ENCODE assay signal across 11 mouse cellular contexts in genomic region chr1:187610336-187610948, GRCm38 (mm10). TPM values are rescaled to one million over a fixed set of nuclear protein-coding genes. Genes with fewer than 3 reads are reported as not detected.
DNase-seq lines count a peak whose midpoint lies in the region; ATAC-seq and TF ChIP-seq lines count a peak whose summit lies in the region.
"Had no signal": no experiment of that assay in that cellular context is flagged by ENCODE, and none has a peak within 500 bp of the region (broad histone marks: within the 10 kb centered on the region; RNA-seq: fewer than 3 reads in every experiment).

No protein-coding gene starts in this region.

- no peaks in the 10 kb centered on the region for H3K79me2 ChIP-seq in heart, adult 2 months (replicated peaks; ENCODE audit: control insufficient read depth, insufficient read depth, low read length)

- H3K27ac ChIP-seq in heart, adult 2 months = no peak overlapping the region; the same call in 1 of the 2 replicates
- no peak overlapping the region for H3K27ac ChIP-seq in embryonic facial prominence, embryonic 14.5 days (replicated peaks; ENCODE audit: low read depth, low read length)
- H3K27ac ChIP-seq in hindbrain, embryonic 16.5 days (ENCODE audit: low read depth, low read length) = no peak overlapping the region
- H3K27ac ChIP-seq in limb, embryonic 11.5 days (replicated peaks; ENCODE audit: low read depth, low read length) = no peak overlapping the region

- H3K4me3 ChIP-seq in heart, adult 2 months = no peak overlapping the region
- H3K4me3 ChIP-seq in embryonic facial prominence, embryonic 14.5 days (ENCODE audit: low read depth, low read length) = no peak overlapping the region
- no peak overlapping the region for H3K4me3 ChIP-seq in hindbrain, embryonic 16.5 days (ENCODE audit: low read length)
- H3K4me3 ChIP-seq in limb, embryonic 11.5 days (ENCODE audit: low read depth, low read length) = no peak overlapping the region

- H3K4me2 ChIP-seq in embryonic facial prominence, embryonic 14.5 days (ENCODE audit: low read depth, low read length) = 0 out of 2 replicates have a peak overlapping the region, but pooled peaks have one; percentile 87
- peak overlapping the region; percentile 88 for H3K4me2 ChIP-seq in hindbrain, embryonic 16.5 days (ENCODE audit: low read length)
- H3K4me2 ChIP-seq in limb, embryonic 11.5 days (ENCODE audit: low read depth, severe bottlenecking) = no peak overlapping the region

- ATAC-seq in embryonic facial prominence, embryonic 14.5 days (ENCODE audit: low read depth) = no peak
- ATAC-seq in hindbrain, embryonic 16.5 days = no peak
- ATAC-seq in limb, embryonic 11.5 days (ENCODE audit: insufficient number of reproducible peaks, low FRiP score, low TSS enrichment, low read depth) = no peak

- peak; percentile 9 to 25 for DNase-seq in heart, adult 2 months
- no peak for DNase-seq in heart, adult 8-10 months (ENCODE audit: low spot score)
- DNase-seq in embryonic facial prominence, embryonic 14.5 days (ENCODE audit: low spot score) = no peak
- DNase-seq in limb, embryonic 11.5 days (ENCODE audit: low spot score) = peak; percentile 24
- DNase-seq in embryo, embryonic 10 days (ENCODE audit: low spot score) = no peak
- DNase-seq in urinary bladder, postnatal 36 days (ENCODE audit: low spot score in 2 of 2) = no peak
- no peak for DNase-seq in layer of hippocampus, postnatal 25 days (ENCODE audit: extremely low spot score in 1 of 2, low spot score in 1 of 2)
- DNase-seq: right cerebral cortex, adult 18-20 months; thymus, postnatal 4 days had no signal

- no peak overlapping the region for H3K9ac ChIP-seq in heart, adult 2 months (ENCODE audit: low read depth, low read length)
- H3K9ac ChIP-seq in embryonic facial prominence, embryonic 14.5 days (ENCODE audit: low read depth, low read length) = no peak overlapping the region
- no peak overlapping the region for H3K9ac ChIP-seq in hindbrain, embryonic 16.5 days (ENCODE audit: low read depth, low read length)
- H3K9ac ChIP-seq in limb, embryonic 11.5 days (ENCODE audit: low read length) = no peak overlapping the region

- intact Hi-C loops in heart, adult 2 months (cut with DNase I) = loop anchor here (10.0 kb wide), 1 partner anchor 84 kb away; no protein-coding TSS in a partner anchor

- peaks cover 7% of the 10 kb centered on the region for H3K27me3 ChIP-seq in heart, adult 2 months (ENCODE audit: control insufficient read depth, insufficient read depth, low read length)
- H3K27me3 ChIP-seq in embryonic facial prominence, embryonic 14.5 days (replicated peaks; ENCODE audit: control insufficient read depth, insufficient read depth, low read length) = peaks cover 68% of the 10 kb centered on the region
- peaks cover 17% of the 10 kb centered on the region for H3K27me3 ChIP-seq in hindbrain, embryonic 16.5 days (replicated peaks; ENCODE audit: control insufficient read depth, insufficient read depth, low read length)
- peaks cover 52% of the 10 kb centered on the region for H3K27me3 ChIP-seq in limb, embryonic 11.5 days (ENCODE audit: control insufficient read depth, insufficient read depth, low read length)
- H3K27me3 ChIP-seq: CH12.LX had no signal

- no peaks in the 10 kb centered on the region for H3K36me3 ChIP-seq in heart, adult 2 months (ENCODE audit: control insufficient read depth, insufficient read depth, low read length)
- H3K36me3 ChIP-seq in embryonic facial prominence, embryonic 14.5 days (ENCODE audit: control insufficient read depth, insufficient read depth, low read length) = no peaks in the 10 kb centered on the region
- no peaks in the 10 kb centered on the region for H3K36me3 ChIP-seq in hindbrain, embryonic 16.5 days (ENCODE audit: control insufficient read depth, insufficient read depth, low read length)
- no peaks in the 10 kb centered on the region for H3K36me3 ChIP-seq in limb, embryonic 11.5 days (ENCODE audit: control insufficient read depth, insufficient read depth, low read length)

- 38% methylated on average over 9 of the region's 9 CpGs for WGBS in heart, adult 2 months
- WGBS in embryonic facial prominence, embryonic 14.5 days = 36% methylated on average over 9 of the region's 9 CpGs
- WGBS in hindbrain, embryonic 16.5 days = 31% methylated on average over 9 of the region's 9 CpGs
- 30% methylated on average over 8 of the region's 9 CpGs for WGBS in limb, embryonic 11.5 days

- TF ChIP-seq CTCF in heart, adult 2 months (IDR thresholded peaks at IDR 0.05) = no peak

- TF ChIP-seq EP300 in heart, adult 2 months (IDR thresholded peaks at IDR 0.05; ENCODE audit: insufficient read depth, low read depth, low read length) = no peak

- no peaks in the 10 kb centered on the region for H3K9me3 ChIP-seq in embryonic facial prominence, embryonic 14.5 days (ENCODE audit: control insufficient read depth, low read length)
- H3K9me3 ChIP-seq in hindbrain, embryonic 16.5 days (ENCODE audit: control insufficient read depth, low read length) = no peaks in the 10 kb centered on the region
- no peaks in the 10 kb centered on the region for H3K9me3 ChIP-seq in limb, embryonic 11.5 days (ENCODE audit: control insufficient read depth, low read length)

- TF ChIP-seq POLR2A in heart, adult 2 months (IDR thresholded peaks at IDR 0.05; ENCODE audit: insufficient read depth, low read depth, low read length) = no peak

- H3K4me1 ChIP-seq in heart, adult 2 months (ENCODE audit: control insufficient read depth, insufficient read depth, low read length) = no peaks in the 10 kb centered on the region
- H3K4me1 ChIP-seq in embryonic facial prominence, embryonic 14.5 days (ENCODE audit: control insufficient read depth, insufficient read depth, low read length) = peaks cover 18% of the 10 kb centered on the region
- peaks cover 39% of the 10 kb centered on the region for H3K4me1 ChIP-seq in hindbrain, embryonic 16.5 days (ENCODE audit: control insufficient read depth, insufficient read depth, low read depth, low read length)
- peaks cover 20% of the 10 kb centered on the region for H3K4me1 ChIP-seq in limb, embryonic 11.5 days (ENCODE audit: control insufficient read depth, insufficient read depth, low read length)

RNA-seq across cellular contexts. Expression of gene Esrrg, which starts 1.9 kb away (rescaled TPM):
- 10 to 100 TPM; 45.2 to 48.5 TPM for total RNA-seq in heart, adult 2 months (2021)
- polyA plus RNA-seq in heart, adult 2 months (2012; rRNA removed) = 14.0 and 26.0 TPM in 2 replicates
- 10 to 100 TPM; 44.1 to 47.4 (median 45.1) TPM for total RNA-seq in heart, adult 8-10 months (2022)
- polyA plus RNA-seq in embryonic facial prominence, embryonic 14.5 days (2014; fragmentation: Nextera tagmentation; extraction: Ambion mirVana) = 1.9 and 3.1 TPM in 2 replicates
- 38.6 and 39.7 TPM in 2 replicates for polyA plus RNA-seq in hindbrain, embryonic 16.5 days (2015; fragmentation: Nextera tagmentation; extraction: Ambion mirVana)
- 1.2 and 1.5 TPM in 2 replicates for polyA plus RNA-seq in limb, embryonic 11.5 days (2014; fragmentation: Nextera tagmentation; extraction: Ambion mirVana)
- 10 to 100 TPM; 12.0 to 12.6 TPM for total RNA-seq in layer of hippocampus, postnatal 25 days (2021)
- total RNA-seq: CH12.LX had no signal

Comparison
In these comparisons a context has a peak if more than half of its experiments do, and no peak if none do; other contexts are left out.
1. DNase-seq: peak in heart, adult 2 months (2 of 2) and limb, embryonic 11.5 days (single experiment); none in heart, adult 8-10 months (single experiment), embryonic facial prominence, embryonic 14.5 days (single experiment), embryo, embryonic 10 days (single experiment), urinary bladder, postnatal 36 days (0 of 2) and layer of hippocampus, postnatal 25 days (0 of 2).